Mouse (Mus musculus): Measurements from ENCODE around the gene Btbd6.

- TF ChIP-seq CTCF (IDR thresholded peaks at IDR 0.05; ENCODE audit: insufficient read depth, low read length) = no peak
- TF ChIP-seq POLR2A (IDR thresholded peaks at IDR 0.05; ENCODE audit: borderline replicate concordance, extremely low read depth, low read depth, low read length) = no peak
Observed at GRCm38 (mm10) chr12:112969616-112970015, 6.7 kb upstream of the Btbd6 start.
